18 mouse cellular contexts compared by ENCODE assay signal in genomic region chr1:192192710-192193109, GRCm38 (mm10). TPM values are rescaled to one million over a fixed set of nuclear protein-coding genes. Genes with fewer than 3 reads are reported as not detected.
DNase-seq lines count a peak whose midpoint lies in the region; ATAC-seq and TF ChIP-seq lines count a peak whose summit lies in the region.
"Had no signal": no experiment of that assay in that cellular context is flagged by ENCODE, and none has a peak within 500 bp of the region (broad histone marks: within the 10 kb centered on the region; RNA-seq: fewer than 3 reads in every experiment).

No protein-coding gene starts in this region.

- H3K4me1 ChIP-seq in cerebellum, adult 2 months (ENCODE audit: control insufficient read depth, insufficient read depth, low read length): peaks cover 20% of the 10 kb centered on the region
- H3K4me1 ChIP-seq in hindbrain, postnatal 0 days (ENCODE audit: insufficient read depth, low read length): peaks cover 6% of the 10 kb centered on the region; the same call in 1 of the 2 replicates

- H3K4me2 ChIP-seq in hindbrain, postnatal 0 days (ENCODE audit: low read depth, low read length): peak overlapping the region; percentile 81
- H3K4me2 ChIP-seq: midbrain, embryonic 12.5 days had no signal

- 23% methylated on average over 9 of the region's 9 CpGs for WGBS in cerebellum, adult 2 months
- WGBS in hindbrain, postnatal 0 days: 63% methylated on average over 9 of the region's 9 CpGs

- H3K27me3 ChIP-seq in cerebellum, adult 2 months (ENCODE audit: control insufficient read depth, insufficient read depth, low read length): no peaks in the 10 kb centered on the region
- H3K27me3 ChIP-seq in hindbrain, postnatal 0 days (ENCODE audit: insufficient read depth, low read length): no peaks in the 10 kb centered on the region

- intact Hi-C loops in left cerebral cortex, adult 2 months (cut with DNase I): loop anchor here (5.0 kb wide), 5 partner anchors 75 to 290 kb away; no protein-coding TSS in a partner anchor
- intact Hi-C loops in left cerebral cortex, postnatal 36 days (cut with DNase I): loop anchor here (5.0 kb wide), 3 partner anchors 145 to 460 kb away; no protein-coding TSS in a partner anchor

- no peaks in the 10 kb centered on the region for H3K9me3 ChIP-seq in hindbrain, postnatal 0 days (ENCODE audit: low read length)
- H3K9me3 ChIP-seq: embryonic facial prominence, embryonic 13.5 days; midbrain, embryonic 12.5 days had no signal

- TF ChIP-seq POLR2A in cerebellum, adult 2 months (IDR thresholded peaks at IDR 0.05; ENCODE audit: borderline replicate concordance, insufficient read depth, low read length): no peak

- no peak for ATAC-seq in hindbrain, postnatal 0 days

- no peaks in the 10 kb centered on the region for H3K36me3 ChIP-seq in hindbrain, postnatal 0 days (ENCODE audit: insufficient read depth, low read length)
- H3K36me3 ChIP-seq: embryonic facial prominence, embryonic 13.5 days; midbrain, embryonic 12.5 days had no signal

- no peak; the same call in 1 of the 2 replicates for TF ChIP-seq CTCF in left cerebral cortex, adult 2 months (IDR thresholded peaks at IDR 0.05)
- TF ChIP-seq CTCF in cerebellum, adult 2 months (IDR thresholded peaks at IDR 0.05; ENCODE audit: borderline replicate concordance, insufficient read depth, low read depth, low read length): no peak
- TF ChIP-seq CTCF in hindbrain, postnatal 0 days (IDR thresholded peaks at IDR 0.05; ENCODE audit: low read depth): no peak

- DNase-seq in cerebellum, adult 11 months: peak; percentile 34
- no peak for DNase-seq in cerebellum, postnatal 4 days (ENCODE audit: low spot score in 2 of 2)
- DNase-seq in left cerebral cortex, adult 2 months (ENCODE audit: extremely low spot score in 1 of 2, low spot score in 2 of 2): no peak
- no peak for DNase-seq in left cerebral cortex, postnatal 36 days (ENCODE audit: low spot score in 2 of 2)
- DNase-seq in cerebellum, adult 2 months: peak; percentile 53 to 58
- peak; percentile 7 for DNase-seq in hindbrain, postnatal 0 days (ENCODE audit: low spot score)
- no peak for DNase-seq in kidney, adult 18-20 months
- no peak for DNase-seq in embryo, embryonic 11 days
- DNase-seq: adrenal gland, adult 2 months; gastrocnemius, postnatal 10 days; kidney, adult 8-10 months; kidney, postnatal 25 days; lung, postnatal 36 days had no signal

- no peak overlapping the region for H3K9ac ChIP-seq in hindbrain, postnatal 0 days (replicated peaks; ENCODE audit: low read length)
- H3K9ac ChIP-seq: embryonic facial prominence, embryonic 13.5 days; midbrain, embryonic 12.5 days had no signal

- peak overlapping the region; percentile 80 for H3K27ac ChIP-seq in left cerebral cortex, adult 2 months
- no peak overlapping the region for H3K27ac ChIP-seq in cerebellum, adult 2 months (ENCODE audit: insufficient read depth, low read length)
- no peak overlapping the region for H3K27ac ChIP-seq in hindbrain, postnatal 0 days
- H3K27ac ChIP-seq: embryonic facial prominence, embryonic 13.5 days; midbrain, embryonic 12.5 days had no signal

- H3K4me3 ChIP-seq in left cerebral cortex, adult 2 months: peak overlapping the region; percentile 69
- H3K4me3 ChIP-seq in cerebellum, adult 2 months (replicated peaks; ENCODE audit: insufficient read depth, low read depth, low read length): peak overlapping the region; percentile 63
- H3K4me3 ChIP-seq in hindbrain, postnatal 0 days (ENCODE audit: low read length): no peak overlapping the region
- H3K4me3 ChIP-seq: embryonic facial prominence, embryonic 13.5 days had no signal

RNA-seq across cellular contexts. Expression of gene Kcnh1, which starts 2.1 kb away (rescaled TPM):
- total RNA-seq in left cerebral cortex, adult 2 months (2021): 10 to 100 TPM; 71.9 to 76.4 TPM
- total RNA-seq in left cerebral cortex, postnatal 36 days (2021): 10 to 100 TPM; 75.4 to 77.0 TPM
- polyA plus RNA-seq in cerebellum, adult 2 months (2012; rRNA removed): 18.6 and 20.8 TPM in 2 replicates
- 7.0 TPM in 2 replicates for total RNA-seq in hindbrain, postnatal 0 days (2014; rRNA removed)
- polyA plus RNA-seq in hindbrain, postnatal 0 days (2015; fragmentation: Nextera tagmentation; extraction: Ambion mirVana): 2.7 and 2.9 TPM in 2 replicates
- total RNA-seq: common myeloid progenitor, adult 5-6 weeks; MEL had no signal
- polyA plus RNA-seq: liver, embryonic 16.5 days had no signal

RNA-seq across cellular contexts. Expression of gene Rcor3, which starts 54.8 kb away (rescaled TPM):
- total RNA-seq in left cerebral cortex, adult 2 months (2021): 10 to 100 TPM; 31.8 to 37.4 TPM
- 10 to 100 TPM; 30.5 to 30.6 TPM for total RNA-seq in left cerebral cortex, postnatal 36 days (2021)
- 38.7 and 38.9 TPM in 2 replicates for polyA plus RNA-seq in cerebellum, adult 2 months (2012; rRNA removed)
- 24.2 and 31.2 TPM in 2 replicates for total RNA-seq in hindbrain, postnatal 0 days (2014; rRNA removed)
- polyA plus RNA-seq in hindbrain, postnatal 0 days (2015; fragmentation: Nextera tagmentation; extraction: Ambion mirVana): 50.0 and 51.3 TPM in 2 replicates

Comparison
In these comparisons a context has a peak if more than half of its experiments do, and no peak if none do; other contexts are left out.
1. DNase-seq: peak in cerebellum, adult 11 months (single experiment), cerebellum, adult 2 months (2 of 2) and hindbrain, postnatal 0 days (single experiment); none in cerebellum, postnatal 4 days (0 of 2), left cerebral cortex, adult 2 months (0 of 2), left cerebral cortex, postnatal 36 days (0 of 2), kidney, adult 18-20 months (single experiment) and embryo, embryonic 11 days (single experiment).